11 mouse cellular contexts compared by ENCODE assay signal in the genomic region with DNA sequence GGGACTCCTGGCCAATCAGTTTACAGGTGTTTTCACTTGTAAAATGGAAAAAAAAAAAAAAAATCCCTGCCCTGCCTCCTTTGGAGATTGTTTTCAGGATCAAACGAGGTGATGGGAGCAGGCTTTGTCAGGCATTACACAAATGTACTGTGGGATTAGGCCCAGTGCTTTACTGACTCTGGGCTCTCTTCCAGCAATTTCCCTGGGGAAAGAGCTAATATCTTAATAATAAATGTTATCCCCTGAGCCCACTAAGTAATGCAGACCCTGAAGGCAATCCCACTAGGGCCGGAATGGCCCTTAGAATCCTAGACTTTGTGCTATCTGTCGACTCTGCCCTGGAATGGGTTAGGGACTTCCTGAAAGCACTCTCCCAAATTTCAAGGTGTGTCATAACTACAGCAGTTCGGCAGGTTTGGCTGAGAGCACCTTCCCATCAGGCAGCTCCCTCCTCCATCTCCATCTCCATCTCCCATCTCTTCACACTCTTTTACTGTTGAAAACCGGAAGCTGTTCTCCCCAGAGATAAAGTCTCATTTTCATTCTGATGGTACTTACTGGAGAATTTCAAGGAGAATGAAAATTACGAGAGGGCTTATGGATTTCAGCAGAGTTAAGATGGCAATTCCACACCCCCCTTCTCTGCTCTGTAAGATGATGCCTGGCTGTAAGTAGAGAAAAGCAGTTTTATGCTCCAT. TPM values are rescaled to one million over a fixed set of nuclear protein-coding genes. Genes with fewer than 3 reads are reported as not detected.
DNase-seq lines count a peak whose midpoint lies in the region; ATAC-seq and TF ChIP-seq lines count a peak whose summit lies in the region.
"Had no signal": no experiment of that assay in that cellular context is flagged by ENCODE, and none has a peak within 500 bp of the region (broad histone marks: within the 10 kb centered on the region; RNA-seq: fewer than 3 reads in every experiment).

No protein-coding gene starts in this region.

- no peaks in the 10 kb centered on the region for H3K9me3 ChIP-seq in forebrain, postnatal 0 days (ENCODE audit: low read length)
- H3K9me3 ChIP-seq in midbrain, embryonic 11.5 days (ENCODE audit: control insufficient read depth, low read length) = no peaks in the 10 kb centered on the region
- H3K9me3 ChIP-seq in heart, embryonic 10.5 days = no peaks in the 10 kb centered on the region

- H3K9ac ChIP-seq in forebrain, postnatal 0 days = no peak overlapping the region
- no peak overlapping the region; the same call in 1 of the 2 replicates for H3K9ac ChIP-seq in midbrain, embryonic 11.5 days (ENCODE audit: low read length)
- H3K9ac ChIP-seq: lung, embryonic 14.5 days had no signal

- no peak for TF ChIP-seq CTCF in testis, adult 2 months (IDR thresholded peaks at IDR 0.05; ENCODE audit: control insufficient read depth, insufficient read depth, insufficient replicate concordance, low read depth, low read length)
- TF ChIP-seq CTCF in forebrain, postnatal 0 days (IDR thresholded peaks at IDR 0.05; ENCODE audit: low read depth) = no peak
- TF ChIP-seq CTCF in kidney, adult 2 months (conservative IDR thresholded peaks at IDR 0.05; ENCODE audit: insufficient read depth, insufficient read length, low read depth, low read length) = no peak

- H3K4me3 ChIP-seq in testis, adult 2 months (ENCODE audit: control insufficient read depth, low read depth, low read length) = peak overlapping the region; percentile 1; the same call in 1 of the 2 replicates
- H3K4me3 ChIP-seq in forebrain, postnatal 0 days (ENCODE audit: low read depth, low read length) = no peak overlapping the region
- H3K4me3 ChIP-seq in midbrain, embryonic 11.5 days (ENCODE audit: low read depth, low read length) = no peak overlapping the region
- no peak overlapping the region for H3K4me3 ChIP-seq in heart, embryonic 10.5 days
- no peak overlapping the region for H3K4me3 ChIP-seq in kidney, adult 2 months (ENCODE audit: insufficient read depth, low read depth, low read length)
- H3K4me3 ChIP-seq: erythroblast, embryonic 14.5 days had no signal

- no peak overlapping the region for H3K27ac ChIP-seq in testis, adult 2 months (ENCODE audit: control insufficient read depth, insufficient read depth, low read depth, low read length)
- peak overlapping the region; percentile 71 for H3K27ac ChIP-seq in forebrain, postnatal 0 days (ENCODE audit: low read depth, low read length)
- no peak overlapping the region; the same call in 1 of the 2 replicates for H3K27ac ChIP-seq in midbrain, embryonic 11.5 days (ENCODE audit: low read depth, low read length)
- no peak overlapping the region for H3K27ac ChIP-seq in heart, embryonic 10.5 days
- no peak overlapping the region for H3K27ac ChIP-seq in kidney, adult 2 months (ENCODE audit: insufficient read depth, low read depth, low read length)

- H3K4me1 ChIP-seq in testis, adult 2 months (ENCODE audit: control insufficient read depth, insufficient read depth, low read length) = peaks cover 5% of the 10 kb centered on the region
- 0 out of 2 replicates have a peak, but pooled peaks cover 6% of the 10 kb centered on the region for H3K4me1 ChIP-seq in forebrain, postnatal 0 days (ENCODE audit: insufficient read depth)
- peaks cover 26% of the 10 kb centered on the region for H3K4me1 ChIP-seq in midbrain, embryonic 11.5 days (ENCODE audit: control insufficient read depth, insufficient read depth, low read length)
- H3K4me1 ChIP-seq in heart, embryonic 10.5 days = peaks cover 20% of the 10 kb centered on the region
- H3K4me1 ChIP-seq in kidney, adult 2 months (ENCODE audit: control insufficient read depth, insufficient read depth, low read length) = no peaks in the 10 kb centered on the region

- H3K4me2 ChIP-seq in forebrain, postnatal 0 days (ENCODE audit: low read depth) = no peak overlapping the region
- H3K4me2 ChIP-seq in midbrain, embryonic 11.5 days = peak overlapping the region; percentile 32; the same call in 1 of the 2 replicates
- H3K4me2 ChIP-seq: lung, embryonic 14.5 days had no signal

- no peak for DNase-seq in testis, postnatal 10 days (ENCODE audit: low spot score)
- DNase-seq in forebrain, postnatal 0 days = no peak
- peak; percentile 89 for DNase-seq in midbrain, embryonic 11.5 days (ENCODE audit: low spot score, missing footprints)
- DNase-seq in right cerebral cortex, postnatal 4 days = no peak
- DNase-seq in heart, embryonic 10.5 days (ENCODE audit: low spot score) = no peak
- no peak for DNase-seq in gastrocnemius, postnatal 25 days
- DNase-seq in kidney, adult 2 months = no peak
- DNase-seq: lung, embryonic 14.5 days had no signal

- H3K27me3 ChIP-seq in testis, adult 2 months (ENCODE audit: control insufficient read depth, insufficient read depth, low read length) = no peaks in the 10 kb centered on the region
- no peaks in the 10 kb centered on the region for H3K27me3 ChIP-seq in forebrain, postnatal 0 days (ENCODE audit: insufficient read depth, low read length)
- no peaks in the 10 kb centered on the region; the same call in 1 of the 2 replicates for H3K27me3 ChIP-seq in midbrain, embryonic 11.5 days (ENCODE audit: control insufficient read depth, insufficient read depth, low read length)
- no peaks in the 10 kb centered on the region for H3K27me3 ChIP-seq in heart, embryonic 10.5 days (ENCODE audit: insufficient read depth, poor library complexity, severe bottlenecking)
- H3K27me3 ChIP-seq in kidney, adult 2 months (replicated peaks; ENCODE audit: control insufficient read depth, insufficient read depth, low read length) = no peaks in the 10 kb centered on the region

- H3K36me3 ChIP-seq in testis, adult 2 months (ENCODE audit: control insufficient read depth, insufficient read depth, low read length) = no peaks in the 10 kb centered on the region; the same call in 1 of the 2 replicates
- H3K36me3 ChIP-seq in forebrain, postnatal 0 days (ENCODE audit: insufficient read depth) = no peaks in the 10 kb centered on the region
- H3K36me3 ChIP-seq in midbrain, embryonic 11.5 days (ENCODE audit: control insufficient read depth, insufficient read depth, low read length) = no peaks in the 10 kb centered on the region
- no peaks in the 10 kb centered on the region for H3K36me3 ChIP-seq in heart, embryonic 10.5 days
- H3K36me3 ChIP-seq in kidney, adult 2 months (ENCODE audit: control insufficient read depth, insufficient read depth, low read length) = no peaks in the 10 kb centered on the region

- no peak for ATAC-seq in forebrain, postnatal 0 days
- ATAC-seq in midbrain, embryonic 11.5 days (ENCODE audit: low FRiP score) = no peak
- ATAC-seq: intestine, embryonic 16.5 days had no signal

- WGBS in forebrain, postnatal 0 days = 12% methylated on average over 6 of the region's 6 CpGs
- WGBS in midbrain, embryonic 11.5 days = 9% methylated on average over 6 of the region's 6 CpGs
- 43% methylated on average over 6 of the region's 6 CpGs for WGBS in heart, embryonic 10.5 days
- 40% methylated on average over 6 of the region's 6 CpGs for WGBS in kidney, adult 2 months

- TF ChIP-seq POLR2A in testis, adult 2 months (IDR thresholded peaks at IDR 0.05; ENCODE audit: control insufficient read depth, low read depth, low read length) = no peak
- TF ChIP-seq POLR2A in kidney, adult 2 months (IDR thresholded peaks at IDR 0.05; ENCODE audit: low read depth, low read length) = no peak

RNA-seq across cellular contexts. Expression of a gene that starts 2.2 kb away (rescaled TPM):
- 47.7 and 64.2 TPM in 2 replicates for polyA plus RNA-seq in testis, adult 2 months (2012; rRNA removed)
- total RNA-seq in forebrain, postnatal 0 days (2014; rRNA removed) = 14.4 and 22.4 TPM in 2 replicates
- 14.8 and 15.5 TPM in 2 replicates for polyA plus RNA-seq in forebrain, postnatal 0 days (2015; fragmentation: Nextera tagmentation; extraction: Ambion mirVana)
- polyA plus RNA-seq in midbrain, embryonic 11.5 days (2014; fragmentation: Nextera tagmentation; extraction: Ambion mirVana) = 6.6 and 7.2 TPM in 2 replicates
- 1.6 and 4.0 TPM in 2 replicates for polyA plus RNA-seq in heart, embryonic 10.5 days (2016; fragmentation: Nextera tagmentation; extraction: Ambion mirVana)
- total RNA-seq in gastrocnemius, postnatal 25 days (2021) = 10 to 100 TPM; 19.7 to 22.4 TPM
- 1.4 TPM in 2 replicates for polyA plus RNA-seq in kidney, adult 2 months (2012; rRNA removed)

RNA-seq across cellular contexts. Expression of a gene that starts 20.4 kb away (rescaled TPM):
- 103 and 140 TPM in 2 replicates for polyA plus RNA-seq in testis, adult 2 months (2012; rRNA removed)
- total RNA-seq in forebrain, postnatal 0 days (2014; rRNA removed) = 40.2 and 43.4 TPM in 2 replicates
- 48.2 and 52.3 TPM in 2 replicates for polyA plus RNA-seq in forebrain, postnatal 0 days (2015; fragmentation: Nextera tagmentation; extraction: Ambion mirVana)
- polyA plus RNA-seq in midbrain, embryonic 11.5 days (2014; fragmentation: Nextera tagmentation; extraction: Ambion mirVana) = 9.7 and 10.1 TPM in 2 replicates
- polyA plus RNA-seq in heart, embryonic 10.5 days (2016; fragmentation: Nextera tagmentation; extraction: Ambion mirVana) = 3.2 and 6.6 TPM in 2 replicates
- total RNA-seq in gastrocnemius, postnatal 25 days (2021) = 1 to 10 TPM; 5.9 to 7.3 TPM
- polyA plus RNA-seq in kidney, adult 2 months (2012; rRNA removed) = 1.3 and 1.6 TPM in 2 replicates

RNA-seq across cellular contexts. Expression of a gene that starts 45.8 kb away (rescaled TPM):
- 29.5 and 32.3 TPM in 2 replicates for polyA plus RNA-seq in testis, adult 2 months (2012; rRNA removed)
- total RNA-seq in forebrain, postnatal 0 days (2014; rRNA removed) = 17.0 and 19.5 TPM in 2 replicates
- 12.3 and 14.4 TPM in 2 replicates for polyA plus RNA-seq in forebrain, postnatal 0 days (2015; fragmentation: Nextera tagmentation; extraction: Ambion mirVana)
- polyA plus RNA-seq in midbrain, embryonic 11.5 days (2014; fragmentation: Nextera tagmentation; extraction: Ambion mirVana) = 13.2 and 14.7 TPM in 2 replicates
- polyA plus RNA-seq in heart, embryonic 10.5 days (2016; fragmentation: Nextera tagmentation; extraction: Ambion mirVana) = 25.1 and 25.8 TPM in 2 replicates
- 10 to 100 TPM; 31.0 to 37.5 TPM for total RNA-seq in gastrocnemius, postnatal 25 days (2021)
- 3.6 and 4.0 TPM in 2 replicates for polyA plus RNA-seq in kidney, adult 2 months (2012; rRNA removed)

RNA-seq across cellular contexts. Expression of a gene that starts 48.3 kb away (rescaled TPM):
- 33.9 and 39.1 TPM in 2 replicates for polyA plus RNA-seq in testis, adult 2 months (2012; rRNA removed)
- total RNA-seq in forebrain, postnatal 0 days (2014; rRNA removed) = 3.9 and 6.0 TPM in 2 replicates
- polyA plus RNA-seq in forebrain, postnatal 0 days (2015; fragmentation: Nextera tagmentation; extraction: Ambion mirVana) = 3.1 and 3.2 TPM in 2 replicates
- 36.6 and 38.8 TPM in 2 replicates for polyA plus RNA-seq in midbrain, embryonic 11.5 days (2014; fragmentation: Nextera tagmentation; extraction: Ambion mirVana)
- polyA plus RNA-seq in heart, embryonic 10.5 days (2016; fragmentation: Nextera tagmentation; extraction: Ambion mirVana) = 23.6 and 29.5 TPM in 2 replicates
- 1 to 10 TPM; 6.1 to 8.1 TPM for total RNA-seq in gastrocnemius, postnatal 25 days (2021)
- 1.0 and 1.3 TPM in 2 replicates for polyA plus RNA-seq in kidney, adult 2 months (2012; rRNA removed)
